Mouse (Mus musculus): ENCODE results near the gene Ndufaf2.

Gene Ndufaf2

DNA sequence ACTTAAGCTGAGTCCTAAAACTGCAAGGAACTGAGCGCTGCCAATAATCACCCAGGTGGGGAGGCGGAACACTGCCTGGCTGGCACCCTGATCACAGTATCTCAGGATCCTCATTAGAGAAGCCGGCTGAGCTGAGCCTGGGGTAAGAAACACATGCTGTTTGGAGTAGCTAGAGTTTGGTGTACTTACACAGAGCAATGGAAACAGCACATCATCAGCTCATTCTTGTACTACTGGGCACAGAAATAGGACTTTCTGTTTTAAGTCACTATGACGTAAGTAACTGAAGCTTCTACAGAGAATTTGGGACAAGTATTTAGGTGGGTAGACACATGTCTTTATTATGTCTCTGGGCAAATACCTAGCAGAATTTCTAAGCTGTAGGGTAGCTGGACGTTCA lies 72.4 kb downstream of the Ndufaf2 start:
- no peak for DNase-seq (ENCODE audit: low spot score in 2 of 2)

- no peak for DNase-seq (ENCODE audit: low spot score in 2 of 2)
These were observed 74.3 kb downstream of the Ndufaf2 start for GRCm38 (mm10) chr13:108084086-108084485.

DNA sequence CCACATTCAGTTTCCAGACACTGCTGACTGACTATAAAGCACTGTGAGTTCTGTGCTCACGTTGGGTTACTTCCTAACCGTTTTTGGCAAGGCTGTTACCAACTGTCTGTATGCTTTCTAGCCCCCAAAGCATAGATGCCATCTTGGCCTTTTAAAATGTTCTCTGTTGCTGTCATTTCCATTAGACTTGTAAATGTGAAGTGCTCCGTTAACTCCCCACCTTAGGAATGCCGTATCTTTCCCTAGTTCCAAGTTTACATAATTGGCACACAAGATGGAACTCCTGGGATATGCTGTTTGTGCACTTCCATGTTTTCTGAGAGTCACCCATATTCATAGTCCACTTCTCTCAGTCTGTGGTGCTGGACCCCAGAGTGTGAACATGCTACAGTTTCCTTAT lies 80.5 kb downstream of the Ndufaf2 start:
- DNase-seq (ENCODE audit: low spot score in 2 of 2) = no peak

DNA sequence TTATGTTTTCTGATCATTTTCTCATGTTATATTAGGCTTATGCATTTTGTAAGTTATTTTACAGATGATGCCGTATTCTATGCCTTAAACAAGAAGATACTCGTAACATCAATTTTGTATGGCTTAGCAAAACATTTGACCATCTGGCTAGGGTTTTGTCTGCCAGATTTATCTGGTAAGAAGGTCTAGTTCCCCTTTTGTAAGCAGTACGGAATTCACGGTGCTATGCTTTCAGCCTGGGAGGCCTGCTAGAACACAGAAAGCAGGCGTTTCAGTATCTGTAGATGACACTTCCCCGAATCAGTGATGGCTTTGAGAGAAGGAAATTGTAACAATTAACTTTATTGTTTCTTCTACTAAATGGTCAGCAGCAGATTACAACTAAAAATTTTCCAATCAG lies 80.9 kb downstream of the Ndufaf2 start:
- DNase-seq (ENCODE audit: low spot score in 2 of 2) = no peak

GRCm38 (mm10) chr13:108070171-108070570 lies 88.3 kb downstream of the Ndufaf2 start:
- DNase-seq (ENCODE audit: low spot score in 2 of 2) = no peak

DNA sequence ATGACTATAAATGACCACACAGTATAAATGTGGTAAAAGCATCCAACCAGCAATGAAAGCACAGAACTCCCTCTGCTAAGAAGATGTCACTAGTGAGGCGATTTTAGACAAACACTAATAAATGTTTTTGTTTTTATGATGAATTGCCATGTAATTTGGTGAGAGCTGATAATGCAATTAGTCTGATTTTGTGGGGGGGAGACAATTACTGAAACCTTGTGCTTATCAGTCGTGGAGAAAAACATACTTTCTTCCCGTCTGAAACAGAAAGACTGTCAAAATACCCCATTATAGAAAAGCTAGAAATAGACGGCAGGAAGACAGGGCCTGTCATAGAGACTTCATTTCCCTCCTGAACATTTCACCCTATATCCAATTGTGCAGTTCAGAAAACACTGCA lies 89.3 kb downstream of the Ndufaf2 start:
- DNase-seq (ENCODE audit: low spot score in 2 of 2) = no peak

- DNase-seq (ENCODE audit: low spot score in 2 of 2) = no peak
These were observed 92.4 kb downstream of the Ndufaf2 start for GRCm38 (mm10) chr13:108066021-108066420.

DNA sequence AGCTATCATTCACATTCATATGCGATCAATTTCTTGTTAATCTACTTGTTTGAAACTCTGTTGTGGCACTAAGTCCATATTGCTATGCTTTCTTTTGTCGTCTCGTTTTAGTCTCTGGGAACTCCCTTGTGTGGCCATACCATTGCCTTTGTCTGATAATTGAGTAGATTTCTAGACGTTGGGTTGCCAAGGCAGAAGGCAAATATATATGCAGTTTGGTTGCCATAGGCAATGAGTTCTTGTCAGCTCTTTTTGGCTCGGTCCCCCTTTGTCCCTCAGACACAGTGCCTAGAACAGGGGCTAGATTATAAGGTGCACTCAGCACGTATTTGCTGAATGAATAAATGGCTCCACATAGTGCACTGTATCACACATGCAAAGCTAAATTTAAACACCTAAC lies 94.1 kb downstream of the Ndufaf2 start:
- no peak for DNase-seq (ENCODE audit: low spot score in 2 of 2)

GRCm38 (mm10) chr13:108063374-108064134 lies 94.9 kb downstream of the Ndufaf2 start:
- no peak for DNase-seq (ENCODE audit: low spot score in 2 of 2)

- no peak for DNase-seq (ENCODE audit: low spot score in 2 of 2)
These were observed 95.5 kb downstream of the Ndufaf2 start for GRCm38 (mm10) chr13:108062900-108063299.

DNA sequence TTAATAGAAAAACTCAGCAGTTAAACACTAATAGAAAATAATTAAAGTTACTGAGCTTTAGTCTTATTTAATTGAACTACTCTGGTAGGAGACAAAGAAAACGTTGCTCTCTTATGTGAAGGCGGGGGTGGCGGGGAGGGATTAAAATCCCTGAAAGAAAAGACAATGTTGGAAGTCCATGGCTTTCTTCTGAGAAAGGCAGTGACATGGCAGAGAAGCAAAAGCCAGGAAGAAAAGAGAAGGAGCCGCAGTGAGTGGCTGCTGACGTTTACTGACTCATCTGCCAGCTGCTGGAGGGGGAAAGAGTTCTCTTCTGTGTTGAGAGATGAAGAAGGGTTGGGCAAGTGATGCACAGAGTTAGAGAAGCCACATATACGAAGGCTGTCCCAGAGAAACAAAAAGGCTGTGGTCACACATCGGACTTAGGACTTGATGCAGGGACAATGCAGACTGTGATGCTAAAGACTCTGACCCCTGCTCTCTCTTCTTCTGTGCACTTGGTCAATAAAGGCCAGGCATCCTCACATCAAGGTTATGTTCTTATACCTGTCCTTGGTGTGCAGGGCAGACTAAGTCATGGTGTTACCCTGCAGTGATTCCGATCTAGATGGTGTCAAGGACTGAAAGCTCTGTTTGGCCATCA lies 97.4 kb downstream of the Ndufaf2 start:
- no peak for DNase-seq (ENCODE audit: low spot score in 2 of 2)

DNA sequence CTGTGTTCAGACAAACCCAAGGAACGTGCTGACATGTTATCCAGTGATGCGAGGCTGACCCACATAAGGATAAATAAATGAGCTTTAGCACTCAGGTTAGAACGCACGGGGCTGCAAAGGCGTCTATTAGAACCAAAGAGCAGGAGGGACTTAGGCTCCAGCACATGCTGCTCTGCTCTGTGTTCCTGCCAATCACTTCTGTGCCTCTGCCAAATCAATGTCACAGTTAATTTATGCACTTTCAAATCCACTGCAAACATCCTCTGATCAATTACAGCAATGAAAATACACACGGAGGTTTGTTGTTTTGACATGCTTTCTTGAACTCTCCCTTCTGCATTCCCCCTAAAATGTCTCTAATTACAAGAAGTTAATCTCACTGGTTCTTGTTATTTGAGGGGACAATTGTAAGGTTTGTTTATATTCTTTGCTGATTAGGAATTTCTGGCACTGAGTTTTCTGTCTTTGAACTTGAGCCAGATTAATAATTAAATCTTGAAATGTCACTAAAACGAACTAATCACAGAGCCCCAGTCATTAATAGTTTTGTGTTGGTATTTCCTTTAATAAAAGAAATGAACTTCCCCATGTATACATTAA lies 98.0 kb downstream of the Ndufaf2 start:
- no peak for DNase-seq (ENCODE audit: low spot score in 2 of 2)

GRCm38 (mm10) chr13:108056896-108057295 lies 101.5 kb downstream of the Ndufaf2 start:
- DNase-seq (ENCODE audit: low spot score in 2 of 2) = no peak

- DNase-seq (ENCODE audit: low spot score in 2 of 2) = peak in 1 of 2 experiments; percentile 9
These were observed 111.1 kb downstream of the Ndufaf2 start for GRCm38 (mm10) chr13:108047364-108047763.

- no peak for DNase-seq (ENCODE audit: low spot score in 2 of 2)
These were observed 111.5 kb downstream of the Ndufaf2 start for GRCm38 (mm10) chr13:108046891-108047290.

DNA sequence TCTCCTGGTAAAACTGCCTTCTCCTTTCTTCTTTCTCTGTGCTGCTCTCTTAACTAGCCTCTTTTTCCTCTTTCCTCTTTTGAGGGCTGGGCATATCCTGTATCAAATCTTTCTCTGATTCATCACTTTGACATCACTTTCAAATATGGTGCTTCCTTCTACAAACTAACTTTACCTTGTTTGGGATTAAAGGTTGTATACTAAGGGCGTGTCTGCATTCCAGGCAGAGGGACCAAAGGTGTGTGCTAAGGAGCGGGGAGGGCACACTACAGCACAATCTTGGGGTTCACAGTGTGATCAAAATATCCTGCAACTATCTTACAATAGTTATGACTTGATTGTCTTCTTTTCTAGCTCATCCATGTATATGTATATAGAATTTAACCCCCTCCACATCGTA lies 112.4 kb downstream of the Ndufaf2 start:
- DNase-seq (ENCODE audit: low spot score in 2 of 2) = no peak

GRCm38 (mm10) chr13:108045646-108046045 lies 112.8 kb downstream of the Ndufaf2 start:
- no peak for DNase-seq (ENCODE audit: low spot score in 2 of 2)

DNA sequence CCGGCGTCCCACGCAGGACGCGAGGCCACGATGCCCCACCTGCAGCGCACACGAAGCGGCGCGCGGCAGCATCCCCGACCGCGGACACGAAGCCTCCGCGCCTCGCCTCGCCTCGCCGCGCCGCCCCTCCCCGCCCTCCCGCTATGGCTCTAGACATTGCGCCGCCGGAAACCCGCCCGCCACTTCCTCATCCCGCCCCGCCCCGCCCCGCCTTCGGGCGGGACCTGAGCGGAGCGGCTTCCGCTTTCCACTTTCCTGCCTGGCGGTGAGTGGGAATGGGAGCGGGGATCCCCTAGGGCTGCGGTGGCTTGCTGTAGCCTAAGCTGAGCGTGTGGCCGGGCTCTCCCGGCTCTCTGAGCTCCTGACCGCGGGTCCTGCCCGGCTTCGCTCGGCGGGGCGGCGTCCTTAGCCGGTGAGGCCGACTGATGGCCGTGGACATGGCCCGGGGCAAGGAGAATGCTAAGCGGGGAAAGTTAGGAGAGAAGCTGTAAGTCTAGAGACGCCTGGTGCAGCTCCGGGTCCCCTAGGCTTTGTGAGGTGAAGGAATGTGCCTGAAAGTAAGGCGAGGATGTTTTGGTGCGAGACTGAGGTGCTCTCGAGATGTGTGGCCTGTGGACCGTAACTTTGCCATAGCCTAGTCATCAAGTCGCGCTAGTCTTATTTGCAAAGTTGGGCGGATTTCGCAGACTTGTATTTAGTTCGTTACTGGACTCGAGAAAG lies 114.0 kb downstream of the Ndufaf2 start, which contains the start of gene Smim15:
Gene Smim15, plus strand, starts transcription at position 225 of the 720 bp plus-strand sequence.
- DNase-seq (ENCODE audit: low spot score in 2 of 2) = peak; percentile 83

GRCm38 (mm10) chr13:108043431-108044221 lies 114.8 kb downstream of the Ndufaf2 start:
- DNase-seq (ENCODE audit: low spot score in 2 of 2) = no peak

DNA sequence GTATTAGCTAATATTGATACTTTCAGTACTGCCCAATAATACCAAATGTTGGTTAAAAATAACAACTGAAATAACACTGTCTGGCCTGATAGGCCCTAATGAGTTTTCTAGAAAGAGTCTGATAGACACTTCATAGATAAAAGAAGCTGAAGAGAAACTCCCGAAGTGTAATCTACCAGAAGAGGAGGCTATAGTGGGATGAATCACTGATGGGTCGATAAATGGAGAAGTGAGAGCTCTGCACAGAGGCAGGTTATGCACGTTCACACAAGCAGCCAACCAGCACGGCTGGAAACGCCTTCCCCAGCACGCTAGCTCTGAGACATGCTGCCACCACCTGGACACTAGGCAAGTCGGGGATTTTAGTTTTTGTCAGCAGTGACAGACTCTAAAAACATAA lies 117.1 kb downstream of the Ndufaf2 start:
- DNase-seq (ENCODE audit: low spot score in 2 of 2) = peak; percentile 60 to 62

DNA sequence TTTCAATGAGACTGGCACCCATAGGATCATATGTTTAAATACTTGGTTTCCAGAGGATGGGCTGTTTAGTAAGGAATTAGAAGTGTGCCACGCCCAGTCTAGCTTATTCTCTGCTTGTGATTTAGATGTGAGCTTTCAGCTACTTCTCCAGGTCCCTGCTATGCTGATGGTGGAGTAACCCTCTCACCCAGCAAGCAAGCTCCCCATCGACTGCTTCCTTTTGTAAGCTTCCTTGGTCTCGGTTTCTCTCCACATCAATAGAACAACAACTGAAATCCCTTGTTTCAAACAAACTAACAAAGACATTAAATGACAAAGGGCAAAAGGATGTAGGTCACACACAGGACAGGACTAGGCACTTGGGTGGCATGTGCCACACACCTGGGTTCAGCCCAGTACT lies 118.0 kb downstream of the Ndufaf2 start:
- DNase-seq (ENCODE audit: low spot score in 2 of 2) = no peak

Data from right cerebral cortex, postnatal 36 days (tissue).